Mouse (Mus musculus) embryonic facial prominence, embryonic 11.5 days (tissue): ENCODE data around the gene Ube2h. TPM values are rescaled to one million over a fixed set of nuclear protein-coding genes. Genes with fewer than 3 reads are reported as not detected.
"Not testable (repeated sequence)": the region's sequence is repeated elsewhere in the genome, so short reads cannot be mapped to it uniquely, and the experiment has no call there.

Experiments
- ATAC-seq: fragments of 200-750 bp; cut with Nextera tagmentation; replicated peaks from 2 replicates; pipeline ENCODE4 v1.8.0; 2017; ENCODE audit warnings: low read depth; ENCODE audit not compliant: insufficient number of reproducible peaks, low FRiP score, low TSS enrichment
- DNase-seq: peaks from one replicate; pipeline ENCODE4 v3.0.0-alpha.2; 2015; ENCODE audit warnings: low spot score
- H3K27ac ChIP-seq: fragments of 300-500 bp; sonication (generic); replicated peaks from 2 replicates; pipeline ENCODE4 v1.5.1; 2014; ENCODE audit warnings: mild to moderate bottlenecking, low read depth, low read length, control low read depth
- H3K27me3 ChIP-seq: fragments of 300-500 bp; sonication (generic); 2 replicates; pipeline ENCODE4 v1.6.1; 2014; ENCODE audit warnings: mild to moderate bottlenecking, low read length, moderate library complexity, mixed read lengths; ENCODE audit not compliant: control insufficient read depth, insufficient read depth
- H3K36me3 ChIP-seq: fragments of 300-500 bp; sonication (generic); replicated peaks from 2 replicates; pipeline ENCODE4 v1.6.1; 2014; ENCODE audit warnings: low read depth, mild to moderate bottlenecking, low read length, moderate library complexity, mixed read lengths; ENCODE audit not compliant: control insufficient read depth, insufficient read depth
- H3K4me1 ChIP-seq: fragments of 300-500 bp; sonication (generic); 2 replicates; pipeline ENCODE4 v1.6.1; 2014; ENCODE audit warnings: low read length, mixed read lengths; ENCODE audit not compliant: control insufficient read depth, insufficient read depth
- H3K4me2 ChIP-seq: fragments of 300-500 bp; sonication (generic); 2 replicates; pipeline ENCODE4 v1.6.1; 2014; ENCODE audit warnings: low read depth, mild to moderate bottlenecking, control low read depth, low read length, moderate library complexity
- H3K4me3 ChIP-seq: fragments of 300-500 bp; sonication (generic); 2 replicates; pipeline ENCODE4 v1.5.1; 2014; ENCODE audit warnings: low read depth, low read length, control low read depth
- H3K9ac ChIP-seq: fragments of 300-500 bp; sonication (generic); replicated peaks from 2 replicates; pipeline ENCODE4 v1.6.1; 2014; ENCODE audit warnings: mild to moderate bottlenecking, control low read depth, low read length
- H3K9me3 ChIP-seq: fragments of 300-500 bp; sonication (generic); replicated peaks from 2 replicates; pipeline ENCODE4 v1.6.1; 2016; ENCODE audit warnings: mild to moderate bottlenecking, low read length, inconsistent platforms, mixed read lengths; ENCODE audit not compliant: control insufficient read depth
- WGBS: fragments of 180-500 bp; shearing (Covaris S2); extraction: QIAGEN DNeasy Blood & Tissue Kit; methylation state at CpG from one replicate; pipeline ENCODE4 v1.1.7; 2014; 5-methylcytosine and 5-hydroxymethylcytosine counted together
- polyA plus RNA-seq: library from polyadenylated mRNA; unstranded; fragments of >200 nt; fragmentation: Nextera tagmentation; extraction: Ambion mirVana; gene quantifications from 2 replicates; pipeline ENCODE4 v1.2.1, GENCODE M21; 2014

The Ube2h gene
- polyA plus RNA-seq, 1 experiment from 2014 or later, result 52.4 TPM

GRCm38 (mm10) chr6:30205587-30206202 is 98.6 kb downstream of the Ube2h start:
- H3K9me3 ChIP-seq, result no peaks in the 10 kb centered on the region
- H3K4me1 ChIP-seq, result no peaks in the 10 kb centered on the region
- ATAC-seq, result peak; percentile 75
- H3K27me3 ChIP-seq, result no peaks in the 10 kb centered on the region
- no peaks in the 10 kb centered on the region for H3K36me3 ChIP-seq
- WGBS, result 10% methylated on average over 27 of the region's 30 CpGs
- H3K4me2 ChIP-seq, result peak overlapping the region; percentile 50
- no peak overlapping the region for H3K27ac ChIP-seq
- H3K4me3 ChIP-seq, result 0 out of 2 replicates have a peak overlapping the region, but pooled peaks have one; percentile 8
- H3K9ac ChIP-seq, result peak overlapping the region; percentile 32; the same call in 1 of the 2 replicates
- peak; percentile 87 for DNase-seq

GRCm38 (mm10) chr6:30205180-30205538 is 99.2 kb downstream of the Ube2h start:
- not testable (repeated sequence) for H3K27ac ChIP-seq, H3K9ac ChIP-seq, H3K36me3 ChIP-seq, H3K9me3 ChIP-seq, H3K4me2 ChIP-seq, H3K27me3 ChIP-seq, ATAC-seq, H3K4me3 ChIP-seq, H3K4me1 ChIP-seq, DNase-seq
- WGBS, result 79% methylated on average over 5 of the region's 6 CpGs

- DNase-seq, result no peak
Measured at GRCm38 (mm10) chr6:30204383-30205179, 99.8 kb downstream of the Ube2h start.

GRCm38 (mm10) chr6:30196143-30196542 is 108.2 kb downstream of the Ube2h start:
- no peak overlapping the region for H3K27ac ChIP-seq
- no peaks in the 10 kb centered on the region for H3K4me1 ChIP-seq
- 84% methylated on average over 8 of the region's 8 CpGs for WGBS
- no peaks in the 10 kb centered on the region for H3K36me3 ChIP-seq
- no peak for ATAC-seq
- H3K27me3 ChIP-seq, result no peaks in the 10 kb centered on the region
- no peaks in the 10 kb centered on the region for H3K9me3 ChIP-seq
- H3K9ac ChIP-seq, result no peak overlapping the region
- no peak overlapping the region for H3K4me3 ChIP-seq
- no peak overlapping the region for H3K4me2 ChIP-seq
- no peak for DNase-seq

More at GRCm38 (mm10) chr6:30204383-30205179, 99.8 kb downstream of the Ube2h start:
- H3K4me3 ChIP-seq, result no peak overlapping the region
- 55% methylated on average over 20 of the region's 20 CpGs for WGBS
- H3K27ac ChIP-seq, result no peak overlapping the region
- no peak for ATAC-seq
- H3K9me3 ChIP-seq, result no peaks in the 10 kb centered on the region
- no peak overlapping the region; the same call in 1 of the 2 replicates for H3K9ac ChIP-seq
- H3K27me3 ChIP-seq, result no peaks in the 10 kb centered on the region
- H3K36me3 ChIP-seq, result no peaks in the 10 kb centered on the region
- no peak overlapping the region for H3K4me2 ChIP-seq
- H3K4me1 ChIP-seq, result no peaks in the 10 kb centered on the region

GRCm38 (mm10) chr6:30195656-30196055 is 108.7 kb downstream of the Ube2h start:
- Histone ChIP-seq H3K27me3 (no peaks in the 10 kb centered on the region), H3K36me3 (no peaks in the 10 kb centered on the region), H3K4me3 (no peak overlapping the region), H3K4me2 (no peak overlapping the region), H3K4me1 (no peaks in the 10 kb centered on the region), H3K9ac (no peak overlapping the region), H3K9me3 (no peaks in the 10 kb centered on the region), H3K27ac (no peak overlapping the region)
- DNase-seq (no peak), ATAC-seq (no peak)
- WGBS, result 82% methylated on average over 11 of the region's 11 CpGs

- no peaks in the 10 kb centered on the region for H3K36me3 ChIP-seq
- DNase-seq (no peak), ATAC-seq (no peak)
- H3K4me2 ChIP-seq, result no peak overlapping the region
- WGBS, result 82% methylated on average over 4 of the region's 4 CpGs
- no peak overlapping the region for H3K9ac ChIP-seq
- H3K9me3 ChIP-seq, result no peaks in the 10 kb centered on the region
- H3K4me1 ChIP-seq, result no peaks in the 10 kb centered on the region
- H3K27me3 ChIP-seq, result peaks cover 24% of the 10 kb centered on the region
- no peak overlapping the region for H3K4me3 ChIP-seq
- no peak overlapping the region for H3K27ac ChIP-seq
Measured at GRCm38 (mm10) chr6:30183624-30184023, 120.7 kb downstream of the Ube2h start.

GRCm38 (mm10) chr6:30182038-30182437 is 122.3 kb downstream of the Ube2h start:
- no peak for ATAC-seq
- H3K4me2 ChIP-seq, result no peak overlapping the region
- H3K9ac ChIP-seq, result no peak overlapping the region
- 0 out of 2 replicates have a peak, but pooled peaks cover 2% of the 10 kb centered on the region for H3K4me1 ChIP-seq
- no peaks in the 10 kb centered on the region for H3K9me3 ChIP-seq
- 43% methylated on average over 6 of the region's 6 CpGs for WGBS
- no peak overlapping the region for H3K27ac ChIP-seq
- no peak overlapping the region for H3K4me3 ChIP-seq
- peaks cover 36% of the 10 kb centered on the region for H3K27me3 ChIP-seq
- no peaks in the 10 kb centered on the region for H3K36me3 ChIP-seq
- DNase-seq, result no peak

GRCm38 (mm10) chr6:30180321-30180720 is 124.0 kb downstream of the Ube2h start:
- H3K9ac ChIP-seq, result no peak overlapping the region
- H3K4me3 ChIP-seq, result no peak overlapping the region
- DNase-seq, result no peak
- WGBS, result 23% methylated on average over 2 of the region's 2 CpGs
- H3K4me2 ChIP-seq, result no peak overlapping the region
- H3K27ac ChIP-seq, result no peak overlapping the region
- H3K9me3 ChIP-seq, result no peaks in the 10 kb centered on the region
- peaks cover 12% of the 10 kb centered on the region for H3K4me1 ChIP-seq
- H3K27me3 ChIP-seq, result peaks cover 52% of the 10 kb centered on the region
- ATAC-seq, result no peak; the same call in 1 of the 2 replicates
- no peaks in the 10 kb centered on the region for H3K36me3 ChIP-seq
